Mouse (Mus musculus) monocyte, adult 59 days (primary cell): ENCODE results near the gene Tlx3. TPM values are rescaled to one million over a fixed set of nuclear protein-coding genes. Genes with fewer than 3 reads are reported as not detected.

Source experiments
- total RNA-seq, 2 experiments: library from RNA; stranded (reverse); gene quantifications; one replicate each; pipeline ENCODE4 v1.2.4; 2023

Gene Tlx3
- not detected for total RNA-seq

DNA sequence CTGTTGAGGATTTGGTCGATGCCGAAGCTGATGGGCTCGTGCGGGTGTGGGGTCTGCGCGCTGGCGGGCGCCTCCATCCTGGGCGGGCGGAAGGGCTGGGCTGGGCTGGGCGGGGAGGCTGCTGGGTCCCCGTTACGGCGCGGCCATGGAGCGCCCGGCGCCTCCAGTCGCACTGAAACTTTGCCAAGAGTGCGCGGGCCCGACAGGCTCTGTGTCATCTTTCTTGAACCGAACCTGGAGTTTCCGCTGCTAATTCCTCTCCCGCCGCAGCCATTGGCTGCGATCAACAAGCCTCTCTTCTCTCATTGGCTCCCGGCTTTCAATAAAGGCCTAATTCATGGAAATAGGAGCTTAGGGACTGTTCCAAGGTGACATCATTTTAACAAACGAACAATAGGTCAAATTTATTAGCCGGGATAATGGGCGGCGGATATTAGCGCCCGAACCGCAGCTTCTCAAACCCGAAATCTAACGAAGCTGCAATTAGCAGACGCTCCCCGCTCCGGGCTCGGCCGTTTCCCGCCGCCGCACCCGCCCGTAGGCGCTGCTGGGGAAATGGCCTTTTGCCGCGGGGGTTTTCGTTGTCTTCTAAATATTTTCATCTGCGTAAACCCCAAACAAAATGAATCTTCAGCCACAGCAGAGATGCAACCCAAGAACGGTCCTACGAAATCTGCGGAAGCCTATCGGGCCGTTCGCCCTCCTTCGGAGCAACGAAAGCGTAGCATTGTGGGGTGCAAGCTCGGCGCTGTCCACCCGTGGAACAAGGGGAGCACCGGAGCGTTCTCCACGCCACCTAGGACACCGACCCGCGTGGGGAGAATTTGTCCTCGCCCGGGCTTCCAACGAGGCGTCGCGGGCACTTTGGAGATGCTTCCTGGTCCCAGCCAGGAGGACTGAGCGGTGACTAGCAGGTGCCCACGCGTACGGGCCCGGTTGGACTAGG lies at the start of gene Tlx3:
Gene Tlx3, minus strand, starts transcription at position 207 of the 946 bp plus-strand sequence.

DNA sequence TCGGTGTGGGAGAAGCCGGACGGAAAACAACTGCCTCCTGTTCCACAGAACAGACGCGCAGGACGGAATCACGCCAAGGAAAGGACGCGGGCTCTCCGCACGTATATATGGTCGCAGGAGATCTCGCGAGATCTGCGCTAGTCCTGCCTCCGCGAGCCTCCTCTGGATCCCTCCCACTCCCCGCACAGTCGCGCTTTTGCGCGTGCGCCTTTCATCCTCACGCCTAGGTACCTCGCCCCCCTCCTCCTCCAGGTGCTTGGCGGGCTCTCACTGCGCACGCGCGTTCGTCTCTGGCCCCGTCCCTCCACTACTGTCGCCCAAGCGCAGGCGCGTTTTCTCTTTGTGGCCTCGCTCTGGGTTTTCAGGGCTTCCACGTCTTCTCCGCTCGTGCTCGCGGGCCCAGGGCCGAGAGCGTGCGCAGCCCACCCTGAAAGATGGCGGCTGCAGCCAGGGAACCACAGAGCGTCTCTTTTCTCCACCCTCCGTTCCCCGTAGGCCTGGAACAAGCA lies 40.3 kb downstream of the Tlx3 start, which contains the start of gene Npm1:
Gene Npm1, minus strand, starts transcription at position 209 of the 509 bp plus-strand sequence.

Other genes starting within 250 kb of the Tlx3 start
- not detected for gene Fgf18, start 56.2 kb downstream of the Tlx3 start, total RNA-seq
- 100 to 1,000 TPM; 276 to 313 TPM for gene Npm1, start 40.4 kb downstream of the Tlx3 start, total RNA-seq
- gene Gm12117, start 73.1 kb upstream of the Tlx3 start, total RNA-seq, result not detected